Mouse (Mus musculus) pancreas, adult 10 weeks (tissue): Measurements from ENCODE around the gene Akt2. TPM values are rescaled to one million over a fixed set of nuclear protein-coding genes. Genes with fewer than 3 reads are reported as not detected.

Experiments used
- polyA plus RNA-seq: library from polyadenylated mRNA; stranded (reverse); fragments of 350-450 nt; fragmentation: Illumina TruSeq; extraction: RNeasy Lipid Tissue Mini Kit (QIAGEN cat#74804); gene quantifications from one replicate; pipeline ENCODE4 v1.2.3, GENCODE M21; 2015; ENCODE audit warnings: low read depth, low replicate concordance; ENCODE audit not compliant: insufficient read depth

Gene Akt2
- polyA plus RNA-seq, result 25.0 TPM

DNA sequence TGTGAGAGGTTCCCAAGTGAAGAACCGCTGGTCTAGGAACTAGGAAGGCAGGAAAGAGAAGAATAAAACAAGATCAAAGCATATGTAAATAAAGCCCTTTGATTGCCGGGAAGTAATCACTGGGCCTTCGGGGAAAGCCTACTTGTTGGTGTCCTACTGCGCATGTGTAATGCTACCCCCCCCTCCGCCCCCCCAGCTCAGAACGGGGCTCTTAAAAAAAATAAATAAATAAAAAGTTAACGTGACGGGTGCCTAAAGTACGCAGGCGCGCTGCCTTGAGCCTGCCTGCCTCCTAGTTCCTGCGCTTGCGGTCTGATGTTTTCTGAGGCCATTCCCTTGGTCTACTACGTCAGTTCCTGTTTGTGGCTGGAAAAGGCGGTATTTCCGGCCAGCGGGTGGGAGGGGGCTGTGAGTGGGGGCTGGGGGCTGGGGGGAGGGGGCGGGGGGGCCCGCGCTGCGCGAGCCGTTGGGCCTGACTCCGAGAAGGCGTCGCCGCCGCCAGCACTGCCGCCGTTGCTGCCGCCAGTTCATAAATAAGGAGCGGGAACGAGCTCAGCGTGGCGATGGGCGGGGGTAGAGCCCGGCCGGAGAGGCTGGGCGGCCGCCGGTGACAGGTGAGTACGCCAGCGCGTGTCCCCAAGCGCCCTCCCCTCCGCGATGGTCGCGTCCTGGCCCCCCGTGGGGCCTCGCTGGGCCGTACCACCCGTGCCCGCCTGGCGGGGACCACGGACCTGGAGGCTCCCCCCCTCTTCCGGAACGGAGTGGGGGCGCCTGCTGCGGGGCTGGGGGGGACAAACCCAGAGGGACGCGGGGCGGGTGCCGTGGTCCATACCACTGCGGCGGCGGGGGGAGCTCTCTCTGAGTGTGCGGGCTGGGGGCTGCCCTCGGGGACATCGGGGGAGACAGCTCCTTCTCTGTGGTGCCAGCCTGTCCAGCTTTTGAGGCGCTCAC lies at the start of gene Akt2:
Akt2 (plus strand) TSS at position 287 of the 951 bp plus-strand sequence.

GRCm38 (mm10) chr7:27552931-27553513 lies 38.3 kb upstream of the Akt2 start, which contains the start of the genes Pld3 and 2310022A10Rik:
Gene Pld3 (minus strand): TSS chr7:27553218.
Gene 2310022A10Rik (plus strand): TSS chr7:27553233.

GRCm38 (mm10) chr7:27653681-27654437 lies 62.5 kb downstream of the Akt2 start, which contains the start of gene Ttc9b:
Gene Ttc9b (plus strand): TSS chr7:27653915.

DNA sequence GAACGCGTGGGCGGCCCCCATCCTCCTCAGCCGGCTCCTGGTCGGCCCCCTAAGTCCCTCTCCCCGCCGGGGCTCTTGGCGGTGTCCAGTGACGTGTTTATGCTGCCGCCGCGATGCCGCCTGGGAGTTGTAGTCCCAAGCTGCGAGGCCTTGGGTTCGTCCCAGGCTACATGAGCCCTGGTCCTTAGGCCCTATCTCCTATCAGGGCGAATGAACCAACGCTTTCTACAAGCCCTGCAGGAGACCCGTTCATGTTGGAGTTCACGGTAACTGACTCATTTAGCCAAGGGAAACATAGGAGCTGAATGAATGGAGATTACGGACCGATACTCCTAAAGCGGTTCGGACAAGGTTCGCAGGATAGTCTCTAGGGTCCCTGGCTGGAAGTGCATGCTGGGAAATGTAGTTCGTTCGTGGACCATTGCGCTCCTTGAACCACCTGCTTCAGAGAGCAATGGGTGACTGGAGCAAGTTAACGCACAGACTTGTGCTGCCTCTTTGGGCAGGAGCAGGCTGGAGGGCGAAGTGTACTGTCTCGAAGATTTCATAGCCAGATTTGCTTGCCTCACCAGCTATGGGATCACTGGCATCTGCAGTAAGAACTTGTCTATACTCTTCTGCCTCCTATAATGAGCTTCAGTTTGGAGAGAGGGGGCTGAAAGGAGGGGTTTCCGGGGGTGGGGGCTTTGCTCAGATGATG lies 83.3 kb downstream of the Akt2 start, which contains the start of gene Map3k10:
Map3k10 (minus strand) TSS at position 77 of the 700 bp plus-strand sequence.

DNA sequence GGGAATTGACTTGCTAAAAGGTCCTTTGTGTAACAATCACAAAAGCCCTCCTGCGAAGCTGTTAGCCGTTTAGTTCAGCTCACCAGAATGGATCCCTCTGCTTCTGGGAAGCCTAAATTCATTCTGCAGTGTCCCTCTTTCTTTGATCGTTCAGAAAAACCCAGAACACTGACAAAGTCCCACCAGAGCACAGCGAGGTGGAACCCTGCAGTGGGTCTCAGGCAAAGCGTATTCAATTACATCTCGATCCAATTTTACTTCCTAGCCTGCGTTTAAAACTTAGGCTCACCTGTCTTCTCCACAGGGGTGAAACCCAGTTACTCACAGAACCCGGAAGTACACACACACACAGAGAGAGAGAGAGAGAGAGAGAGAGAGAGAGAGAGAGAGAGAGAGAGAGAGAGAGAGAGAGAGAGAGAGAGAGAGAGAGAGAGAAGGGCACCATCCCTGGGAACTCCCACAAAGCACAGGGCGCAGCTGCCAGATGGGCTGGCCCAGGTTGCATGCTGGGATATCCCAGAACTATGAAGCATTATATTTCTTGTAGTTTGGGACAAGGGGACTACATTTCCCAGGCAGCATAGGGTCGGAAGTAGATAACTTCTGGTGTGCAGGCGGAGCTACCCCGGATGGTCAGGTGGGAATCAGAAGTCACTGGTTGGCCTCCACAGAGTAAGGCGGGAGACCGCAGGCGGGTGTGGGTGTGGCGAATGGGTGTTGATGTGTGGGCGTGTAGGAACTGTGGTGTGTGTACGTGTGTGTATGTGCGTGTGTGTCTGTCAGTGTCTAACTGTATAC lies 97.7 kb downstream of the Akt2 start, which contains the start of gene Zfp607b:
Zfp607b (plus strand) TSS at position 526 of the 798 bp plus-strand sequence.

Other genes starting within 250 kb of the Akt2 start
- 11.7 TPM for gene Shkbp1, start 235.5 kb upstream of the Akt2 start, polyA plus RNA-seq
- not detected for gene Gm20479, start 234.1 kb upstream of the Akt2 start, polyA plus RNA-seq
- 2.4 TPM for gene Sptbn4, start 143.9 kb upstream of the Akt2 start, polyA plus RNA-seq
- gene Blvrb, start 143.6 kb upstream of the Akt2 start, polyA plus RNA-seq, result 9.3 TPM
- 2.8 TPM for gene Sertad3, start 117.8 kb upstream of the Akt2 start, polyA plus RNA-seq
- gene Sertad1, start 104.6 kb upstream of the Akt2 start, polyA plus RNA-seq, result 8.8 TPM
- 0.46 TPM for gene Prx, start 92.2 kb upstream of the Akt2 start, polyA plus RNA-seq
- gene Hipk4, start 68.3 kb upstream of the Akt2 start, polyA plus RNA-seq, result not detected
- 35.8 TPM for gene Pld3, start 38.3 kb upstream of the Akt2 start, polyA plus RNA-seq
- 3.6 TPM for gene 2310022A10Rik, start 38.3 kb upstream of the Akt2 start, polyA plus RNA-seq
- gene Ttc9b, start 62.4 kb downstream of the Akt2 start, polyA plus RNA-seq, result not detected
- 5.3 TPM for gene Map3k10, start 83.0 kb downstream of the Akt2 start, polyA plus RNA-seq
- 0.39 TPM for gene Zfp607b, start 97.8 kb downstream of the Akt2 start, polyA plus RNA-seq
- gene Zfp60, start 139.8 kb downstream of the Akt2 start, polyA plus RNA-seq, result 2.9 TPM
- 1.2 TPM for gene Zfp626, start 215.6 kb downstream of the Akt2 start, polyA plus RNA-seq
- gene Zfp59, start 247.1 kb downstream of the Akt2 start, polyA plus RNA-seq, result 1.5 TPM